Mouse (Mus musculus) E14TG2a.4 (cell line): ENCODE data around the gene Zkscan7.
A peak's percentile ranks its signal among the peaks of the same experiment; 100 is the strongest.
"Not testable (repeated sequence)": the region's sequence is repeated elsewhere in the genome, so short reads cannot be mapped to it uniquely, and the experiment has no call there.

Experiments
- H3K27me3 ChIP-seq: 2 replicates; pipeline ENCODE4 v1.6.1; 2014; ENCODE audit warnings: low read length, control low read depth; ENCODE audit not compliant: insufficient read depth
- H3K36me3 ChIP-seq: 2 replicates; pipeline ENCODE4 v1.6.1; 2014; ENCODE audit warnings: low read length, control low read depth; ENCODE audit not compliant: insufficient read depth
- H3K4me1 ChIP-seq: replicated peaks from 2 replicates; pipeline ENCODE4 v1.6.1; 2014; ENCODE audit warnings: low read depth, low read length, control low read depth
- H3K4me3 ChIP-seq: replicated peaks from 2 replicates; pipeline ENCODE4 v1.5.1; 2014; ENCODE audit warnings: mild to moderate bottlenecking, low read length
- H3K9me3 ChIP-seq: 2 replicates; pipeline ENCODE4 v1.6.1; 2014; ENCODE audit warnings: low read length, control low read depth
- CTCF ChIP-seq: conservative IDR thresholded peaks from 2 replicates; pipeline ENCODE4 v1.5.1; 2014; ENCODE audit warnings: low read length
- NANOG ChIP-seq: IDR thresholded peaks from 2 replicates; pipeline ENCODE4 v1.6.1; 2014; ENCODE audit warnings: borderline replicate concordance, low read length, mixed read lengths
- POU5F1 ChIP-seq: IDR thresholded peaks from 2 replicates; pipeline ENCODE4 v1.6.1; 2014; ENCODE audit warnings: low read length, borderline replicate concordance

Gene Zkscan7

GRCm38 (mm10) chr9:122854526-122854925, 31.0 kb upstream of the Zkscan7 start:
- no peaks in the 10 kb centered on the region for H3K4me1 ChIP-seq
- H3K36me3 ChIP-seq: peaks cover 96% of the 10 kb centered on the region

GRCm38 (mm10) chr9:122855141-122855540, 30.3 kb upstream of the Zkscan7 start:
- H3K4me1 ChIP-seq, H3K27me3 ChIP-seq, H3K4me3 ChIP-seq: not testable (repeated sequence)
- Histone ChIP-seq H3K9me3 (peaks cover 54% of the 10 kb centered on the region), H3K36me3 (peaks cover 96% of the 10 kb centered on the region)

More at GRCm38 (mm10) chr9:122854526-122854925, 31.0 kb upstream of the Zkscan7 start:
- H3K27me3 ChIP-seq: no peaks in the 10 kb centered on the region
- H3K4me3 ChIP-seq: no peak overlapping the region
- peaks cover 47% of the 10 kb centered on the region for H3K9me3 ChIP-seq
- TF ChIP-seq CTCF: no peak
- no peak for TF ChIP-seq POU5F1
- no peak for TF ChIP-seq NANOG

GRCm38 (mm10) chr9:122855617-122856016, 29.9 kb upstream of the Zkscan7 start:
- Histone ChIP-seq H3K27me3 (no peaks in the 10 kb centered on the region), H3K36me3 (peaks cover 96% of the 10 kb centered on the region), H3K4me3 (no peak overlapping the region), H3K9me3 (peaks cover 58% of the 10 kb centered on the region), H3K4me1 (no peaks in the 10 kb centered on the region)
- TF ChIP-seq CTCF (no peak), NANOG (no peak), POU5F1 (no peak)

- Histone ChIP-seq H3K27me3 (no peaks in the 10 kb centered on the region), H3K36me3 (peaks cover 96% of the 10 kb centered on the region), H3K4me3 (no peak overlapping the region), H3K4me1 (no peaks in the 10 kb centered on the region), H3K9me3 (peaks cover 69% of the 10 kb centered on the region)
- TF ChIP-seq NANOG (no peak), CTCF (no peak), POU5F1 (no peak)
Measured at GRCm38 (mm10) chr9:122856716-122857115, 28.8 kb upstream of the Zkscan7 start.

GRCm38 (mm10) chr9:122860752-122861151, 24.7 kb upstream of the Zkscan7 start:
- H3K27me3 ChIP-seq: no peaks in the 10 kb centered on the region
- peaks cover 79% of the 10 kb centered on the region for H3K36me3 ChIP-seq
- H3K4me3 ChIP-seq: 0 out of 2 replicates have a peak overlapping the region, but pooled peaks have one; percentile 7
- TF ChIP-seq POU5F1 (no peak), CTCF (no peak), NANOG (no peak)
- H3K9me3 ChIP-seq: peaks cover 88% of the 10 kb centered on the region
- peaks cover 4% of the 10 kb centered on the region; the same call in 1 of the 2 replicates for H3K4me1 ChIP-seq

GRCm38 (mm10) chr9:122863731-122864130, 21.8 kb upstream of the Zkscan7 start:
- TF ChIP-seq NANOG: no peak
- Histone ChIP-seq H3K27me3 (no peaks in the 10 kb centered on the region), H3K4me3 (no peak overlapping the region), H3K9me3 (peaks cover 71% of the 10 kb centered on the region), H3K4me1 (peaks cover 8% of the 10 kb centered on the region; the same call in 1 of the 2 replicates), H3K36me3 (peaks cover 51% of the 10 kb centered on the region)

GRCm38 (mm10) chr9:122864848-122865247, 20.6 kb upstream of the Zkscan7 start:
- Histone ChIP-seq H3K27me3 (peaks cover 2% of the 10 kb centered on the region; the same call in 1 of the 2 replicates), H3K4me1 (peaks cover 8% of the 10 kb centered on the region; the same call in 1 of the 2 replicates), H3K4me3 (peak overlapping the region; percentile 88), H3K9me3 (peaks cover 60% of the 10 kb centered on the region), H3K36me3 (peaks cover 40% of the 10 kb centered on the region)
- TF ChIP-seq CTCF (no peak), NANOG (no peak), POU5F1 (no peak)

GRCm38 (mm10) chr9:122865697-122866166, 19.8 kb upstream of the Zkscan7 start, which contains the start of gene Zfp445:
Gene Zfp445 (minus strand): TSS chr9:122866006.
- Histone ChIP-seq H3K27me3 (peaks cover 10% of the 10 kb centered on the region; the same call in 1 of the 2 replicates), H3K4me1 (peaks cover 8% of the 10 kb centered on the region; the same call in 1 of the 2 replicates), H3K4me3 (peak within 1 kb of the TSS; percentile 88), H3K36me3 (peaks cover 31% of the 10 kb centered on the region), H3K9me3 (peaks cover 51% of the 10 kb centered on the region)
- TF ChIP-seq NANOG (no peak), POU5F1 (no peak), CTCF (no peak)

GRCm38 (mm10) chr9:122866192-122866591, 19.3 kb upstream of the Zkscan7 start:
- Histone ChIP-seq H3K9me3 (peaks cover 46% of the 10 kb centered on the region), H3K4me1 (peaks cover 8% of the 10 kb centered on the region; the same call in 1 of the 2 replicates), H3K36me3 (peaks cover 26% of the 10 kb centered on the region), H3K27me3 (peaks cover 11% of the 10 kb centered on the region; the same call in 1 of the 2 replicates), H3K4me3 (peak overlapping the region; percentile 88)
- no peak for TF ChIP-seq CTCF
- TF ChIP-seq POU5F1: no peak
- TF ChIP-seq NANOG: no peak
